Comparison of ENCODE assay signal across 9 mouse cellular contexts in the genomic region with DNA sequence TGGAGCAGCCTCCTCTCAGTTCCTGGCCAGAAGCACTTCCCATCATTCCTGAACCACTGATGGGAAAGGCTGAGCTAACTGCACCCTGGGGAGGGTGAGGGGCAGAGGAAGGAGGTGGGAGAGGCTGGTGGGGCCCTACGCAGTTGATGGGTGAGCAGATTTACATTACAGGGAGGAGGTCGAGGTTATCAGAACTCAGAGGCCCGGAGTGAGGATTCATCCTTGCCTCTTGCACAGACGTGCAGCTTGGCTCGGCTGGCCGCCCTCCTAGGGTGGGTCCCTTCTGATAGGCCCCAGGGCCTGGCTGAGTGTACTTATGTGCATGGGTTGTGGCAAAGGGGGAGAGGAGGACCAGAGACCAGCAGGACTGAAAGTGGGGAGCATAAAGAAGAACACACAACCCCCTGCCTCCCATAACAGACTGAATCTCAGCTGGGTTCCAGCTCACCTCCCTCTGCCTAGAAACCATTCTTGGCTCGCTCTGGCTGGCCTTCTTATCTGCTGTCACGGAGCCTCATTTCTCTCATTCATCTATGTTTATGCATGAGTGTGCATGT. TPM values are rescaled to one million over a fixed set of nuclear protein-coding genes. Genes with fewer than 3 reads are reported as not detected.
DNase-seq lines count a peak whose midpoint lies in the region; ATAC-seq lines count a peak whose summit lies in the region.
"Had no signal": no experiment of that assay in that cellular context is flagged by ENCODE, and none has a peak within 500 bp of the region (broad histone marks: within the 10 kb centered on the region; RNA-seq: fewer than 3 reads in every experiment).

No protein-coding gene starts in this region.

- H3K27me3 ChIP-seq in heart, embryonic 16.5 days (ENCODE audit: control insufficient read depth, insufficient read depth, low read length): no peaks in the 10 kb centered on the region
- no peaks in the 10 kb centered on the region for H3K27me3 ChIP-seq in liver, embryonic 12.5 days (replicated peaks)

- H3K27ac ChIP-seq in heart, embryonic 16.5 days (ENCODE audit: low read length): no peak overlapping the region
- peak overlapping the region; percentile 4; the same call in 1 of the 2 replicates for H3K27ac ChIP-seq in liver, embryonic 12.5 days

- WGBS in heart, embryonic 16.5 days: 19% methylated on average over 8 of the region's 8 CpGs
- 28% methylated on average over 8 of the region's 8 CpGs for WGBS in liver, embryonic 12.5 days (ENCODE audit: insufficient replicate concordance)

- no peaks in the 10 kb centered on the region for H3K9me3 ChIP-seq in heart, embryonic 16.5 days (replicated peaks; ENCODE audit: control insufficient read depth, low read length)
- H3K9me3 ChIP-seq in liver, embryonic 12.5 days (replicated peaks): no peaks in the 10 kb centered on the region

- H3K36me3 ChIP-seq in heart, embryonic 16.5 days (ENCODE audit: control insufficient read depth, insufficient read depth): no peaks in the 10 kb centered on the region
- H3K36me3 ChIP-seq in liver, embryonic 12.5 days: 0 out of 2 replicates have a peak, but pooled peaks cover 8% of the 10 kb centered on the region

- peaks cover 22% of the 10 kb centered on the region for H3K4me1 ChIP-seq in heart, embryonic 16.5 days (ENCODE audit: control insufficient read depth, insufficient read depth, low read length)
- H3K4me1 ChIP-seq in liver, embryonic 12.5 days: peaks cover 69% of the 10 kb centered on the region

- ATAC-seq in heart, embryonic 16.5 days (replicated peaks; ENCODE audit: extremely low read depth, insufficient read depth, low FRiP score): peak; percentile 61
- peak; percentile 55 for ATAC-seq in liver, embryonic 12.5 days
- no peak for ATAC-seq in erythroblast, adult 5-6 weeks (replicated peaks; ENCODE audit: low FRiP score, poor library complexity, severe bottlenecking)
- no peak for ATAC-seq in megakaryocyte-erythroid progenitor cell, adult 5-6 weeks (replicated peaks; ENCODE audit: low FRiP score, low TSS enrichment, poor library complexity, severe bottlenecking)

- H3K4me3 ChIP-seq in heart, embryonic 16.5 days (ENCODE audit: low read length): no peak overlapping the region
- no peak overlapping the region for H3K4me3 ChIP-seq in liver, embryonic 12.5 days

- no peak overlapping the region for H3K4me2 ChIP-seq in heart, embryonic 16.5 days (ENCODE audit: low read depth, low read length)
- H3K4me2 ChIP-seq in liver, embryonic 12.5 days: no peak overlapping the region

- no peak overlapping the region; the same call in 1 of the 2 replicates for H3K9ac ChIP-seq in heart, embryonic 16.5 days (ENCODE audit: low read length)
- no peak overlapping the region for H3K9ac ChIP-seq in liver, embryonic 12.5 days

- DNase-seq in adrenal gland, postnatal 14 days: peak; percentile 34
- no peak for DNase-seq in adrenal gland, adult 8-10 months
- peak; percentile 44 for DNase-seq in Muller cell, postnatal 12 days (ENCODE audit: inconsistent ontology term)
- DNase-seq in layer of hippocampus, postnatal 36 days: no peak
- DNase-seq: thymus, postnatal 4 days had no signal

RNA-seq across cellular contexts. Expression of gene Arrb1, which starts 30.1 kb away (rescaled TPM):
- total RNA-seq in adrenal gland, postnatal 14 days (2021): 48.9 and 57.9 TPM in 2 replicates
- total RNA-seq in adrenal gland, adult 8-10 months (2022): 10 to 100 TPM; 59.8 to 82.0 (median 64.7) TPM
- polyA plus RNA-seq in heart, embryonic 16.5 days (2015; fragmentation: Nextera tagmentation; extraction: Ambion mirVana): 4.9 and 6.8 TPM in 2 replicates
- polyA plus RNA-seq in liver, embryonic 12.5 days (2016; fragmentation: Nextera tagmentation; extraction: Ambion mirVana): 134 and 136 TPM in 2 replicates
- total RNA-seq in layer of hippocampus, postnatal 36 days (2021): 100 to 1,000 TPM; 131 to 145 TPM
- total RNA-seq in erythroblast, adult 5-6 weeks (2015; ENCODE audit: low replicate concordance): 185 and 204 TPM in 2 replicates
- total RNA-seq in erythroblast, adult 5-6 weeks (2017; ENCODE audit: low replicate concordance): 636 and 742 TPM in 2 replicates
- 59.0 and 91.0 TPM in 2 replicates for total RNA-seq in megakaryocyte-erythroid progenitor cell, adult 5-6 weeks (2014; fragmentation: Nextera tagmentation)
- 70.4 and 96.2 TPM in 2 replicates for total RNA-seq in megakaryocyte-erythroid progenitor cell, adult 5-6 weeks (2017)

Comparison
In these comparisons a context has a peak if more than half of its experiments do, and no peak if none do; other contexts are left out.
1. DNase-seq: peak in adrenal gland, postnatal 14 days (single experiment) and Muller cell, postnatal 12 days (single experiment); none in adrenal gland, adult 8-10 months (single experiment) and layer of hippocampus, postnatal 36 days (0 of 2).
2. ATAC-seq: peak in heart, embryonic 16.5 days (single experiment) and liver, embryonic 12.5 days (single experiment); none in erythroblast, adult 5-6 weeks (single experiment) and megakaryocyte-erythroid progenitor cell, adult 5-6 weeks (single experiment).